Mouse (Mus musculus) olfactory bulb, adult 2 months (tissue): Measurements from ENCODE around the gene Tnfrsf14.

ENCODE experiments used
- CTCF ChIP-seq: fragments of 200-500 bp; IDR thresholded peaks from 2 replicates; pipeline ENCODE4 v1.5.1; 2012; ENCODE audit warnings: low read depth, mild to moderate bottlenecking, low read length, moderate library complexity; ENCODE audit not compliant: insufficient read depth
- POLR2A ChIP-seq: fragments of 200-500 bp; IDR thresholded peaks from 2 replicates; pipeline ENCODE4 v1.6.1; 2012; ENCODE audit warnings: mild to moderate bottlenecking, low read depth, low read length, moderate library complexity; ENCODE audit not compliant: insufficient read depth

DNA sequence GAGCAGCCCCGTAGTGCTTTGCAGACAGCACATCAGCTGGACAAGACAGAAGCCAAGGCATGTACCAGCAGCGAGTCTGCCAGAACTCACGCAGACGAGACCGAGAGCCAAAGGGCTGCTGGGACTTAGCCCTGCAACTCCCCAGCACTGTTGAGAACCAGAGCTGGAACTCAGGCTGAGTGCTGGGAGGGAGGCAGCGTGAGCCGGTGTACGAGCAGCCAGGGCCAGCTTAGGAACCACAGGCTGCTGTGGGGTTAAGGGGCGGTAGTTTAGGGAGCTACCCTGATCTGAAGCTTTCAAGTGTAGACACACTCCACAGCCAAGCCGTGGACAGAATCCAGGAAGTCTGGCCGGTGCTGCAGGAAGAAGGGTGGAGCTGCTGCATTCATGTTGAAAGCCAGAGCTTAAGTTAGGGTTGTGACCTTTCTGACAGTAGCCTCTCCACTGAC is 45.8 kb upstream of the Tnfrsf14 start:
- TF ChIP-seq CTCF (no peak), POLR2A (no peak)
